Mouse (Mus musculus) heart, adult 2 months (tissue): ENCODE data around the gene Tpgs1.

Experiments
- CTCF ChIP-seq: fragments of 200-600 bp; IDR thresholded peaks from 2 replicates; pipeline ENCODE4 v1.8.1; 2022; ENCODE audit warnings: antibody characterized with exemption, mild to moderate bottlenecking, moderate library complexity
- EP300 ChIP-seq: fragments of 200-500 bp; IDR thresholded peaks from 2 replicates; pipeline ENCODE4 v1.6.1; 2011; ENCODE audit warnings: low read depth, low read length, control low read depth; ENCODE audit not compliant: insufficient read depth
- POLR2A ChIP-seq: fragments of 200-500 bp; IDR thresholded peaks from 2 replicates; pipeline ENCODE4 v1.6.1; 2011; ENCODE audit warnings: mild to moderate bottlenecking, low read depth, low read length, control low read depth; ENCODE audit not compliant: insufficient read depth

DNA sequence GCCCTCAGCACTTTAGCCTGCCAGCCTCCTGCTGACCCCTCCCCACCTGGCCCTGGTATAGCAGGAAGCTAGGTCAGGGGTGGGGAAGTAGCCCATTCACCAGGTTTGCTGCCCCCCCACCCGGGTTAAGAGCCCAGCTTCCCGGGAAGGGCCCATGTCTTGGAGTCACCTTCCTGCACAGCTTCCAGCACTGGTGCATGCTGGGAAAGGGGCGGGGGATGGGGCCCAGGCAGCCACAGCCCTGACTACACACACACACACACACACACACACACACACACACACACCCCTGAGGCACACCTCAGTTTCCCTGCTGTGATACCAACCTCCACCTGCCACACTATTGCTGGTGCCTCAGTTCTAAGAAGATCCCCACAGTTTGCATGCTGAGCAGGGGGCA, 7.3 kb upstream of the Tpgs1 start:
- TF ChIP-seq POLR2A (no peak), CTCF (no peak), EP300 (no peak)
